Mouse (Mus musculus): ENCODE measurements around the gene Foxj1. TPM values are rescaled to one million over a fixed set of nuclear protein-coding genes. Genes with fewer than 3 reads are reported as not detected.

The Foxj1 gene
- polyA plus RNA-seq, 1 experiment from 2014 or later, result 0.39 TPM

GRCm38 (mm10) chr11:116311169-116311568 is 24.0 kb downstream of the Foxj1 start:
- H3K9me3 ChIP-seq (replicated peaks; ENCODE audit: control insufficient read depth, low read length), result no peaks in the 10 kb centered on the region
- peaks cover 18% of the 10 kb centered on the region for H3K4me1 ChIP-seq (ENCODE audit: control insufficient read depth, insufficient read depth, low read length)
- H3K27ac ChIP-seq (ENCODE audit: low read length), result no peak overlapping the region
- no peaks in the 10 kb centered on the region for H3K27me3 ChIP-seq (ENCODE audit: control insufficient read depth, insufficient read depth, low read length)
- H3K4me3 ChIP-seq (replicated peaks; ENCODE audit: low read length), result no peak overlapping the region
- H3K36me3 ChIP-seq (ENCODE audit: control insufficient read depth, insufficient read depth, low read length), result no peaks in the 10 kb centered on the region
- ATAC-seq (ENCODE audit: insufficient read depth, low FRiP score), result no peak
- 31% methylated on average over 8 of the region's 8 CpGs for WGBS
- H3K9ac ChIP-seq (ENCODE audit: low read length), result no peak overlapping the region; the same call in 1 of the 2 replicates
- H3K4me2 ChIP-seq (ENCODE audit: low read depth, low read length), result no peak overlapping the region

- Histone ChIP-seq H3K4me1 (ENCODE audit: control insufficient read depth, insufficient read depth, low read length) (peaks cover 23% of the 10 kb centered on the region), H3K9ac (ENCODE audit: low read length) (no peak overlapping the region), H3K4me2 (ENCODE audit: low read depth, low read length) (no peak overlapping the region), H3K36me3 (ENCODE audit: control insufficient read depth, insufficient read depth, low read length) (peaks cover 3% of the 10 kb centered on the region; the same call in 1 of the 2 replicates), H3K9me3 (replicated peaks; ENCODE audit: control insufficient read depth, low read length) (no peaks in the 10 kb centered on the region), H3K4me3 (replicated peaks; ENCODE audit: low read length) (no peak overlapping the region), H3K27me3 (ENCODE audit: control insufficient read depth, insufficient read depth, low read length) (no peaks in the 10 kb centered on the region), H3K27ac (ENCODE audit: low read length) (no peak overlapping the region)
- WGBS, result 70% methylated on average over 3 of the region's 3 CpGs
- ATAC-seq (ENCODE audit: insufficient read depth, low FRiP score), result no peak
Measured at GRCm38 (mm10) chr11:116309601-116310000, 25.6 kb downstream of the Foxj1 start.

GRCm38 (mm10) chr11:116307762-116308531 is 27.3 kb downstream of the Foxj1 start:
- WGBS, result 88% methylated on average over 12 of the region's 12 CpGs
- Histone ChIP-seq H3K9ac (ENCODE audit: low read length) (no peak overlapping the region), H3K27me3 (ENCODE audit: control insufficient read depth, insufficient read depth, low read length) (no peaks in the 10 kb centered on the region), H3K4me2 (ENCODE audit: low read depth, low read length) (no peak overlapping the region), H3K27ac (ENCODE audit: low read length) (no peak overlapping the region), H3K9me3 (replicated peaks; ENCODE audit: control insufficient read depth, low read length) (no peaks in the 10 kb centered on the region), H3K36me3 (ENCODE audit: control insufficient read depth, insufficient read depth, low read length) (peaks cover 18% of the 10 kb centered on the region; the same call in 1 of the 2 replicates), H3K4me3 (replicated peaks; ENCODE audit: low read length) (no peak overlapping the region), H3K4me1 (ENCODE audit: control insufficient read depth, insufficient read depth, low read length) (peaks cover 23% of the 10 kb centered on the region)
- ATAC-seq (ENCODE audit: insufficient read depth, low FRiP score), result no peak

- WGBS, result 81% methylated on average over 10 of the region's 10 CpGs
- no peaks in the 10 kb centered on the region for H3K9me3 ChIP-seq (replicated peaks; ENCODE audit: control insufficient read depth, low read length)
- peaks cover 23% of the 10 kb centered on the region; the same call in 1 of the 2 replicates for H3K36me3 ChIP-seq (ENCODE audit: control insufficient read depth, insufficient read depth, low read length)
- no peaks in the 10 kb centered on the region for H3K27me3 ChIP-seq (ENCODE audit: control insufficient read depth, insufficient read depth, low read length)
- H3K9ac ChIP-seq (ENCODE audit: low read length), result peak within 1 kb of the TSS; percentile 90
- ATAC-seq (ENCODE audit: insufficient read depth, low FRiP score), result peak; percentile 8; the same call in 1 of the 2 replicates
- H3K4me3 ChIP-seq (replicated peaks; ENCODE audit: low read length), result peak within 1 kb of the TSS; percentile 71
- H3K27ac ChIP-seq (ENCODE audit: low read length), result peak within 1 kb of the TSS; percentile 33; the same call in 1 of the 2 replicates
- H3K4me2 ChIP-seq (ENCODE audit: low read depth, low read length), result peak within 1 kb of the TSS; percentile 87
- peaks cover 15% of the 10 kb centered on the region for H3K4me1 ChIP-seq (ENCODE audit: control insufficient read depth, insufficient read depth, low read length)
Measured at GRCm38 (mm10) chr11:116307019-116307725, 28.0 kb downstream of the Foxj1 start, which contains the start of gene Exoc7. Gene Exoc7, minus strand, starts transcription at chr11:116307233.

- 1% methylated on average over 53 of the region's 53 CpGs for WGBS
- Histone ChIP-seq H3K27ac (ENCODE audit: low read length) (peak overlapping the region; percentile 33; the same call in 1 of the 2 replicates), H3K9ac (ENCODE audit: low read length) (peak overlapping the region; percentile 90), H3K4me1 (ENCODE audit: control insufficient read depth, insufficient read depth, low read length) (peaks cover 7% of the 10 kb centered on the region), H3K4me2 (ENCODE audit: low read depth, low read length) (peak overlapping the region; percentile 87), H3K9me3 (replicated peaks; ENCODE audit: control insufficient read depth, low read length) (no peaks in the 10 kb centered on the region), H3K27me3 (ENCODE audit: control insufficient read depth, insufficient read depth, low read length) (no peaks in the 10 kb centered on the region), H3K4me3 (replicated peaks; ENCODE audit: low read length) (peak overlapping the region; percentile 71), H3K36me3 (ENCODE audit: control insufficient read depth, insufficient read depth, low read length) (peaks cover 25% of the 10 kb centered on the region; the same call in 1 of the 2 replicates)
- ATAC-seq (ENCODE audit: insufficient read depth, low FRiP score), result peak; percentile 94
Measured at GRCm38 (mm10) chr11:116306126-116306982, 28.8 kb downstream of the Foxj1 start.

GRCm38 (mm10) chr11:116305423-116305822 is 29.8 kb downstream of the Foxj1 start:
- no peak for ATAC-seq (ENCODE audit: insufficient read depth, low FRiP score)
- 94% methylated on average over 2 of the region's 2 CpGs for WGBS

GRCm38 (mm10) chr11:116298621-116299020 is 36.6 kb downstream of the Foxj1 start:
- 94% methylated on average over 6 of the region's 6 CpGs for WGBS
- no peaks in the 10 kb centered on the region for H3K9me3 ChIP-seq (replicated peaks; ENCODE audit: control insufficient read depth, low read length)
- ATAC-seq (ENCODE audit: insufficient read depth, low FRiP score), result no peak
- H3K27ac ChIP-seq (ENCODE audit: low read length), result no peak overlapping the region
- no peaks in the 10 kb centered on the region for H3K27me3 ChIP-seq (ENCODE audit: control insufficient read depth, insufficient read depth, low read length)
- no peak overlapping the region for H3K9ac ChIP-seq (ENCODE audit: low read length)
- peaks cover 21% of the 10 kb centered on the region for H3K36me3 ChIP-seq (ENCODE audit: control insufficient read depth, insufficient read depth, low read length)
- H3K4me2 ChIP-seq (ENCODE audit: low read depth, low read length), result no peak overlapping the region
- H3K4me1 ChIP-seq (ENCODE audit: control insufficient read depth, insufficient read depth, low read length), result peaks cover 7% of the 10 kb centered on the region
- no peak overlapping the region for H3K4me3 ChIP-seq (replicated peaks; ENCODE audit: low read length)

More at GRCm38 (mm10) chr11:116305423-116305822, 29.8 kb downstream of the Foxj1 start:
- Histone ChIP-seq H3K9me3 (replicated peaks; ENCODE audit: control insufficient read depth, low read length) (no peaks in the 10 kb centered on the region), H3K36me3 (ENCODE audit: control insufficient read depth, insufficient read depth, low read length) (peaks cover 26% of the 10 kb centered on the region), H3K4me3 (replicated peaks; ENCODE audit: low read length) (peak overlapping the region; percentile 71), H3K9ac (ENCODE audit: low read length) (no peak overlapping the region), H3K4me2 (ENCODE audit: low read depth, low read length) (peak overlapping the region; percentile 87), H3K4me1 (ENCODE audit: control insufficient read depth, insufficient read depth, low read length) (peaks cover 4% of the 10 kb centered on the region), H3K27me3 (ENCODE audit: control insufficient read depth, insufficient read depth, low read length) (no peaks in the 10 kb centered on the region), H3K27ac (ENCODE audit: low read length) (no peak overlapping the region)

- Histone ChIP-seq H3K36me3 (ENCODE audit: control insufficient read depth, insufficient read depth, low read length) (peaks cover 17% of the 10 kb centered on the region), H3K9me3 (replicated peaks; ENCODE audit: control insufficient read depth, low read length) (no peaks in the 10 kb centered on the region), H3K4me1 (ENCODE audit: control insufficient read depth, insufficient read depth, low read length) (peaks cover 7% of the 10 kb centered on the region), H3K4me2 (ENCODE audit: low read depth, low read length) (no peak overlapping the region), H3K27me3 (ENCODE audit: control insufficient read depth, insufficient read depth, low read length) (no peaks in the 10 kb centered on the region), H3K4me3 (replicated peaks; ENCODE audit: low read length) (no peak overlapping the region), H3K27ac (ENCODE audit: low read length) (no peak overlapping the region), H3K9ac (ENCODE audit: low read length) (no peak overlapping the region)
- ATAC-seq (ENCODE audit: insufficient read depth, low FRiP score), result no peak
- 90% methylated on average over 11 of the region's 11 CpGs for WGBS
Measured at GRCm38 (mm10) chr11:116298221-116298620, 37.0 kb downstream of the Foxj1 start.

All from stomach, embryonic 16.5 days (tissue).